Mouse (Mus musculus) right cerebral cortex, postnatal 4 days (tissue): ENCODE measurements around the gene Tab1.
"Not testable (repeated sequence)": the region's sequence is repeated elsewhere in the genome, so short reads cannot be mapped to it uniquely, and the experiment has no call there.

Experiments
- DNase-seq: peaks from one replicate; pipeline ENCODE4 v3.0.0-alpha.2; 2022

Tab1 gene

GRCm38 (mm10) chr15:80107143-80107542 lies 25.8 kb upstream of the Tab1 start:
- no peak for DNase-seq

GRCm38 (mm10) chr15:80107575-80107974 lies 25.4 kb upstream of the Tab1 start:
- no peak for DNase-seq

- DNase-seq = no peak
Observed at GRCm38 (mm10) chr15:80111436-80111835, 21.5 kb upstream of the Tab1 start.

GRCm38 (mm10) chr15:80112499-80112898 lies 20.4 kb upstream of the Tab1 start:
- no peak for DNase-seq

GRCm38 (mm10) chr15:80114414-80114813 lies 18.5 kb upstream of the Tab1 start:
- DNase-seq = no peak

GRCm38 (mm10) chr15:80115256-80115655 lies 17.7 kb upstream of the Tab1 start:
- DNase-seq = no peak

GRCm38 (mm10) chr15:80115866-80116794 lies 16.8 kb upstream of the Tab1 start:
- DNase-seq = no peak

GRCm38 (mm10) chr15:80117154-80117553 lies 15.8 kb upstream of the Tab1 start:
- DNase-seq = no peak

- DNase-seq = no peak
Observed at GRCm38 (mm10) chr15:80119076-80119475, 13.9 kb upstream of the Tab1 start.

GRCm38 (mm10) chr15:80121721-80122325 lies 11.1 kb upstream of the Tab1 start:
- DNase-seq = no peak

GRCm38 (mm10) chr15:80122431-80122830 lies 10.5 kb upstream of the Tab1 start:
- not testable (repeated sequence) for DNase-seq

- no peak for DNase-seq
Observed at GRCm38 (mm10) chr15:80124651-80125050, 8.3 kb upstream of the Tab1 start.

- DNase-seq = no peak
Observed at GRCm38 (mm10) chr15:80127191-80127590, 5.7 kb upstream of the Tab1 start.

- no peak for DNase-seq
Observed at GRCm38 (mm10) chr15:80129982-80130381, 2.9 kb upstream of the Tab1 start.

- no peak for DNase-seq
Observed at GRCm38 (mm10) chr15:80130689-80131088, 2.2 kb upstream of the Tab1 start.

GRCm38 (mm10) chr15:80131421-80131820 lies 1.5 kb upstream of the Tab1 start:
- DNase-seq = no peak

- DNase-seq = no peak
Observed at GRCm38 (mm10) chr15:80132452-80132851, 475 bp upstream of the Tab1 start.

- no peak for DNase-seq
Observed at GRCm38 (mm10) chr15:80133682-80134449, 939 bp downstream of the Tab1 start.

GRCm38 (mm10) chr15:80134450-80134847 lies 1.5 kb downstream of the Tab1 start:
- no peak for DNase-seq

- DNase-seq = no peak
Observed at GRCm38 (mm10) chr15:80135499-80135898, 2.6 kb downstream of the Tab1 start.

- no peak for DNase-seq
Observed at GRCm38 (mm10) chr15:80136645-80137044, 3.7 kb downstream of the Tab1 start.

- DNase-seq = no peak
Observed at GRCm38 (mm10) chr15:80137945-80138791, 5.2 kb downstream of the Tab1 start.

- DNase-seq = no peak
Observed at GRCm38 (mm10) chr15:80140302-80140701, 7.4 kb downstream of the Tab1 start.
